Comparison of ENCODE assay signal across 10 mouse cellular contexts in genomic region chr5:111256181-111256580, GRCm38 (mm10).
A peak's percentile ranks its signal among the peaks of the same experiment; 100 is the strongest.
DNase-seq lines count a peak whose midpoint lies in the region; ATAC-seq lines count a peak whose summit lies in the region.
"Had no signal": no experiment of that assay in that cellular context is flagged by ENCODE, and none has a peak within 500 bp of the region (broad histone marks: within the 10 kb centered on the region; RNA-seq: fewer than 3 reads in every experiment).

No protein-coding gene starts in this region.

- no peaks in the 10 kb centered on the region for H3K27me3 ChIP-seq in kidney, embryonic 14.5 days (ENCODE audit: control insufficient read depth, insufficient read depth, low read length)
- no peaks in the 10 kb centered on the region for H3K27me3 ChIP-seq in embryonic facial prominence, embryonic 13.5 days
- H3K27me3 ChIP-seq in hindbrain, embryonic 15.5 days = no peaks in the 10 kb centered on the region
- no peaks in the 10 kb centered on the region for H3K27me3 ChIP-seq in midbrain, embryonic 15.5 days (replicated peaks)
- H3K27me3 ChIP-seq: heart, embryonic 15.5 days had no signal

- H3K4me1 ChIP-seq in kidney, embryonic 14.5 days (ENCODE audit: control insufficient read depth, insufficient read depth, low read length) = peaks cover 15% of the 10 kb centered on the region
- H3K4me1 ChIP-seq in embryonic facial prominence, embryonic 13.5 days = peaks cover 41% of the 10 kb centered on the region
- peaks cover 46% of the 10 kb centered on the region for H3K4me1 ChIP-seq in hindbrain, embryonic 15.5 days (replicated peaks)
- peaks cover 52% of the 10 kb centered on the region for H3K4me1 ChIP-seq in midbrain, embryonic 15.5 days

- no peak overlapping the region for H3K9ac ChIP-seq in kidney, embryonic 14.5 days (ENCODE audit: low read depth, low read length)
- peak overlapping the region; percentile 57; the same call in 1 of the 2 replicates for H3K9ac ChIP-seq in embryonic facial prominence, embryonic 13.5 days
- peak overlapping the region; percentile 38 for H3K9ac ChIP-seq in hindbrain, embryonic 15.5 days
- H3K9ac ChIP-seq in midbrain, embryonic 15.5 days = peak overlapping the region; percentile 9; the same call in 1 of the 2 replicates
- H3K9ac ChIP-seq: heart, embryonic 15.5 days had no signal

- H3K4me2 ChIP-seq in kidney, embryonic 14.5 days (replicated peaks; ENCODE audit: low read depth, low read length) = peak overlapping the region; percentile 15; the same call in 1 of the 2 replicates
- peak overlapping the region; percentile 27 for H3K4me2 ChIP-seq in embryonic facial prominence, embryonic 13.5 days
- H3K4me2 ChIP-seq in hindbrain, embryonic 15.5 days = peak overlapping the region; percentile 46
- H3K4me2 ChIP-seq in midbrain, embryonic 15.5 days = peak overlapping the region; percentile 34
- H3K4me2 ChIP-seq: heart, embryonic 15.5 days had no signal

- H3K4me3 ChIP-seq in kidney, embryonic 14.5 days (ENCODE audit: low read length) = no peak overlapping the region
- no peak overlapping the region for H3K4me3 ChIP-seq in embryonic facial prominence, embryonic 13.5 days
- 0 out of 2 replicates have a peak overlapping the region, but pooled peaks have one; percentile 10 for H3K4me3 ChIP-seq in hindbrain, embryonic 15.5 days
- H3K4me3 ChIP-seq in midbrain, embryonic 15.5 days = no peak overlapping the region
- H3K4me3 ChIP-seq: heart, embryonic 15.5 days had no signal

- no peaks in the 10 kb centered on the region for H3K36me3 ChIP-seq in kidney, embryonic 14.5 days (ENCODE audit: control insufficient read depth, insufficient read depth, low read length)
- H3K36me3 ChIP-seq in embryonic facial prominence, embryonic 13.5 days = 0 out of 2 replicates have a peak, but pooled peaks cover 12% of the 10 kb centered on the region
- no peaks in the 10 kb centered on the region for H3K36me3 ChIP-seq in hindbrain, embryonic 15.5 days
- no peaks in the 10 kb centered on the region for H3K36me3 ChIP-seq in midbrain, embryonic 15.5 days (replicated peaks)
- H3K36me3 ChIP-seq: heart, embryonic 15.5 days had no signal

- no peak for DNase-seq in kidney, adult 11 months
- DNase-seq in gastrocnemius, adult 8-10 months (ENCODE audit: low spot score in 2 of 2) = no peak
- DNase-seq in urinary bladder, postnatal 4 days (ENCODE audit: low spot score in 2 of 2) = no peak
- DNase-seq: lung, adult 2 months had no signal

- no peaks in the 10 kb centered on the region for H3K9me3 ChIP-seq in kidney, embryonic 14.5 days (ENCODE audit: control insufficient read depth, low read length)
- H3K9me3 ChIP-seq in embryonic facial prominence, embryonic 13.5 days = no peaks in the 10 kb centered on the region
- no peaks in the 10 kb centered on the region for H3K9me3 ChIP-seq in hindbrain, embryonic 15.5 days
- no peaks in the 10 kb centered on the region for H3K9me3 ChIP-seq in midbrain, embryonic 15.5 days
- H3K9me3 ChIP-seq: heart, embryonic 15.5 days had no signal

- 18% methylated on average over 7 of the region's 7 CpGs for whole genome bisulfite sequencing in kidney, embryonic 14.5 days
- WGBS in embryonic facial prominence, embryonic 13.5 days = 11% methylated on average over 7 of the region's 7 CpGs
- WGBS in hindbrain, embryonic 15.5 days = 5% methylated on average over 7 of the region's 7 CpGs
- 9% methylated on average over 7 of the region's 7 CpGs for WGBS in midbrain, embryonic 15.5 days

- ATAC-seq in kidney, embryonic 14.5 days (ENCODE audit: low FRiP score, low TSS enrichment) = peak; percentile 50
- no peak; the same call in 1 of the 2 replicates for ATAC-seq in embryonic facial prominence, embryonic 13.5 days (ENCODE audit: insufficient number of reproducible peaks, insufficient read depth, low FRiP score, low TSS enrichment, low read depth)
- ATAC-seq in hindbrain, embryonic 15.5 days (ENCODE audit: low FRiP score, low read depth) = peak; percentile 63
- ATAC-seq in midbrain, embryonic 15.5 days (replicated peaks) = peak; percentile 71
- no peak for ATAC-seq in frontal cortex, adult (ENCODE audit: low TSS enrichment)

- H3K27ac ChIP-seq in kidney, embryonic 14.5 days (ENCODE audit: low read depth, low read length) = peak overlapping the region; percentile 65; the same call in 1 of the 2 replicates
- H3K27ac ChIP-seq in embryonic facial prominence, embryonic 13.5 days = peak overlapping the region; percentile 86
- H3K27ac ChIP-seq in hindbrain, embryonic 15.5 days (replicated peaks) = peak overlapping the region; percentile 86
- H3K27ac ChIP-seq in midbrain, embryonic 15.5 days = peak overlapping the region; percentile 80
- H3K27ac ChIP-seq: heart, embryonic 15.5 days had no signal

Comparison
In these comparisons a context has a peak if more than half of its experiments do, and no peak if none do; other contexts are left out.
1. ATAC-seq: peak in kidney, embryonic 14.5 days (single experiment), hindbrain, embryonic 15.5 days (single experiment) and midbrain, embryonic 15.5 days (single experiment); none in embryonic facial prominence, embryonic 13.5 days (single experiment) and frontal cortex, adult (single experiment).
2. Peak in every context shown above with its lines, with median percentiles within 50 percentile points of each other: H3K27ac ChIP-seq and H3K4me2 ChIP-seq.